Mouse (Mus musculus): ENCODE results near the gene Wdr75. TPM values are rescaled to one million over a fixed set of nuclear protein-coding genes. Genes with fewer than 3 reads are reported as not detected.
A peak's percentile ranks its signal among the peaks of the same experiment; 100 is the strongest.

The Wdr75 gene
- polyA plus RNA-seq, 1 experiment from 2014 or later, result 25.3 TPM

DNA sequence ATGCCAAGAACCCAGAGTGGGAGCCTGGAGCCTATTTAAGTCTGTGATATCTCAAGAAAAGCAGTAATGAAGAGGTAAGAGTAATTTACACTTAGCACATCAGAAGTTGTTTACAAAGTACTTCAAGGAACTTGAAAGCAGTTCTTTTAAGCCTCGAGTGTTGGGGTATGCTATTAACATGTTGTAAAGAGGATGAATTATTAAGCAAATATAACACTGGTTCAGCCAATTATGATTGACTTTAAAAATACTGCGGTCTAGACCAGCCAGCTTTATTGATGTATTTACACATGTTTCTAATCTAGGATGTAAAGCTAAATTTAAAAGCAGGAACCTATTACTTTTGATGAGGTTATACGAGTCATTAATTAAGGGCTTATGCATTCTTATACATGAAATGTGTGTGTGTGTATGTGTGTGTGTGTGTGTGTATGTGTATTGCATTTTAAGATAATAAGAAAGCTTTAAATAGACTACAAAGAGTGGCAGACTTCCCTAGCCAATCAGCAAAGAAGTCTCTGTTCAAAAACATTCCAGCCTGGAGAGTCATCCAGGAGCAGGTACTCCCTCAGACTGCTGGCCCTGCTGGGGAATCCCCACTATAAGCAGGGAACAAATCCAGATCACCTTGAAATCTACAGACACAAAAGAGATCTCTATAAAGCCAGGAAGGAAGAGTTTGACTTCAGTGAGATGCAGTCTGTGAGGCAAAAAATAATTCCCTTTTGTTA is 71.5 kb downstream of the Wdr75 start:
- Histone ChIP-seq H3K27ac (ENCODE audit: low read depth, low read length) (no peak overlapping the region), H3K27me3 (replicated peaks; ENCODE audit: control insufficient read depth, insufficient read depth, low read length) (no peaks in the 10 kb centered on the region), H3K4me1 (replicated peaks; ENCODE audit: control insufficient read depth, insufficient read depth, low read length) (no peaks in the 10 kb centered on the region; the same call in 1 of the 2 replicates), H3K9ac (ENCODE audit: low read depth, low read length) (no peak overlapping the region), H3K4me3 (ENCODE audit: low read depth, low read length) (no peak overlapping the region), H3K4me2 (replicated peaks; ENCODE audit: low read depth) (no peak overlapping the region), H3K9me3 (ENCODE audit: control insufficient read depth) (no peaks in the 10 kb centered on the region; the same call in 1 of the 2 replicates), H3K36me3 (ENCODE audit: control insufficient read depth, insufficient read depth) (no peaks in the 10 kb centered on the region)
- 39% methylated on average over 3 of the region's 3 CpGs for WGBS
- no peak for TF ChIP-seq CTCF (IDR thresholded peaks at IDR 0.05; ENCODE audit: low read depth)
- ATAC-seq, result no peak

DNA sequence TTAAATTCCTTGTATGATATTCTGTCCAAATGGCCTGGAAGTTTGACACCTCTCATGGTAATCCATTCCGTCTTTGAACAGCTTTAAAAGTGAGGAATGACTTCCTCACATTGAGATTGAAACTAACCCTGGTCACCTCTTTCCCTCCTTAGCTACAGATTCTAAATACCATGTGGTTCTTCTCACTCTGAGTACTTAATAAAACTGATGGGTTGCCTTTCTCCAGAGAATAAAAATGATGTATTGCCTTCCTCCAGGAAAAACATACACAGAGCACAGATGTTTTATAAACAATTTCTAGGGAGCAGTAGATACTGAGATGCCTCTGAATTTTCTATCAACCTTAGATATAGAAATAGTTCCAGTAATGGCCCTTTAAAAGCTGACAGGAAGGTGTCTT is 73.1 kb downstream of the Wdr75 start:
- no peaks in the 10 kb centered on the region for H3K27me3 ChIP-seq (replicated peaks; ENCODE audit: control insufficient read depth, insufficient read depth, low read length)
- no peak for TF ChIP-seq CTCF (IDR thresholded peaks at IDR 0.05; ENCODE audit: low read depth)
- H3K9ac ChIP-seq (ENCODE audit: low read depth, low read length), result no peak overlapping the region
- no peaks in the 10 kb centered on the region; the same call in 1 of the 2 replicates for H3K9me3 ChIP-seq (ENCODE audit: control insufficient read depth)
- no peak overlapping the region for H3K4me2 ChIP-seq (replicated peaks; ENCODE audit: low read depth)
- peaks cover 5% of the 10 kb centered on the region; the same call in 1 of the 2 replicates for H3K4me1 ChIP-seq (replicated peaks; ENCODE audit: control insufficient read depth, insufficient read depth, low read length)
- H3K4me3 ChIP-seq (ENCODE audit: low read depth, low read length), result no peak overlapping the region
- H3K27ac ChIP-seq (ENCODE audit: low read depth, low read length), result no peak overlapping the region
- 69% methylated on average over 1 of the region's 1 CpGs for WGBS
- no peak for ATAC-seq
- H3K36me3 ChIP-seq (ENCODE audit: control insufficient read depth, insufficient read depth), result no peaks in the 10 kb centered on the region

DNA sequence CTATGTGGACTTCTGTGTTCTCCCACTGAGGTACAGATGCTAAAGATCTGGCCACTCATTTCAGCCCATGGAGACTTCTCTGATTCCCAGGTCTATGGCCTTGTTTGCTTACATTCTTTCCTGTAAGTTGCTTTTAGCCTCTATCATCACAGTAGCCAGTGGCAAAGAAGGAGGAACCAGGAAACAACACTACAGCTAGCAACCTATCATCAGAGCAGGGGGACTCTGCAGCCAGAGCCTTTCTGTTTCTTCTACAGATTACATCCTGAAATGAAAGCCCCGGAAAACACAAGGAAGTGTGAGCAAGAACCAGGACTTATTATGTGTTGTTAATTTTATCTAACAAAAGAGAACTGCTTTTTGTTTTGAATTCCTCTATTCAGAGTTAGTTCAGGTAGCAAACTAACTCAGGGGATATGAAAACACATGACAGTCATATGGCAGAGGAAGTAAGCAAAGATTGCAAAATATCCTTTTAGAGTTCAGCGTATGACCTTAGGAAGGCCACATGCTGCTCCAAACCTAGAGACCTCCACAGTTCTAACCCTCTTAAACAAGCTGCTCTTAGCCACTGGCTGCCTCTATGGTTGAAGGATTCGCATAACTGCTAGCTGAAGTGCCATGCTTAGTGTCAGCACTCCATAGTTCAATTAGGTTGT is 73.6 kb downstream of the Wdr75 start:
- no peak overlapping the region for H3K4me3 ChIP-seq (ENCODE audit: low read depth, low read length)
- peak overlapping the region; percentile 37; the same call in 1 of the 2 replicates for H3K27ac ChIP-seq (ENCODE audit: low read depth, low read length)
- H3K9ac ChIP-seq (ENCODE audit: low read depth, low read length), result no peak overlapping the region
- H3K27me3 ChIP-seq (replicated peaks; ENCODE audit: control insufficient read depth, insufficient read depth, low read length), result no peaks in the 10 kb centered on the region
- H3K9me3 ChIP-seq (ENCODE audit: control insufficient read depth), result no peaks in the 10 kb centered on the region
- 51% methylated on average over 3 of the region's 3 CpGs for WGBS
- no peak overlapping the region for H3K4me2 ChIP-seq (replicated peaks; ENCODE audit: low read depth)
- no peak for TF ChIP-seq CTCF (IDR thresholded peaks at IDR 0.05; ENCODE audit: low read depth)
- H3K36me3 ChIP-seq (ENCODE audit: control insufficient read depth, insufficient read depth), result no peaks in the 10 kb centered on the region
- H3K4me1 ChIP-seq (replicated peaks; ENCODE audit: control insufficient read depth, insufficient read depth, low read length), result peaks cover 5% of the 10 kb centered on the region; the same call in 1 of the 2 replicates
- peak; percentile 37; the same call in 1 of the 2 replicates for ATAC-seq

Other genes starting within 250 kb of the Wdr75 start
- gene Gm5269, start 95.1 kb downstream of the Wdr75 start, polyA plus RNA-seq (2015; fragmentation: Nextera tagmentation; extraction: Ambion mirVana), result not detected in 2 replicates
- gene Slc40a1, start 131.4 kb downstream of the Wdr75 start, polyA plus RNA-seq (2015; fragmentation: Nextera tagmentation; extraction: Ambion mirVana), result 526 and 605 TPM in 2 replicates

Measured in intestine, postnatal 0 days (tissue).